Mouse (Mus musculus): Measurements from ENCODE around the gene Pla2g5. TPM values are rescaled to one million over a fixed set of nuclear protein-coding genes. Genes with fewer than 3 reads are reported as not detected.
"Not testable (repeated sequence)": the region's sequence is repeated elsewhere in the genome, so short reads cannot be mapped to it uniquely, and the experiment has no call there.

Gene Pla2g5
- 0.36 and 0.91 TPM in 2 replicates for polyA plus RNA-seq (2015; fragmentation: Nextera tagmentation; extraction: Ambion mirVana)

DNA sequence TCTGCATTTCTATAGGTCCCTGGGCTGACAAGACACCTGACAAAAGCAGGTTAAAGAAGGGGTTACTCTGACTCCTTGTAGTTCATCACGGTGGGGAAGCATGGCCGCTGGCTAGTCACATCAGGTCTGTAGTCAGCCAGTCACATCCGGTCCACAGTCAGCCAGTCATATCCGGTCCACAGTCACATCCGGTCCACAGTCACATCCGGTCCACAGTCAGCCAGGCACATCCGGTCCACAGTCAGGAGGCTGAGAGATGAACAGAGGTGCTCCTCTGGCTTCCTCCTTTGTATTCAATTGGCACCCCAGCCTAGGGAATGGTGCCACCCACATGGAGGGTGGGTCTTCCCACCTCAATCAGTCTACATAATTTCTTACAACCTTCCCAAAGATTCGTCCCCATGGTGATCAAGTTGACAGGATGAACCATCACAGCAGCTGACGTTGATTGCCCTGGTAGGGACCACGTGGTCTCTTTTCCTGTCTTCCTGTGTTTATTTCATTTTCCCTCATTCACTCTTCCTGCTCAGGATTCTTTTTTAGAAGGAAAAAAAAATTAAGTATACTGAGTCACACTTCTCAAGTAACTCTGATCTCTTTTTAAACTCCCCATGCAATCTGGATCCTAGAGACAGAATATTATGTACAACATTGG is at the start of gene Pla2g5:
Gene Pla2g5 (minus strand): TSS at position 139 of the 655 bp plus-strand sequence.
- Histone ChIP-seq H3K27ac (ENCODE audit: low read length) (no peak within 1 kb of the TSS), H3K9ac (replicated peaks; ENCODE audit: low read length) (no peak within 1 kb of the TSS), H3K9me3 (ENCODE audit: low read length) (no peaks in the 10 kb centered on the region), H3K27me3 (ENCODE audit: insufficient read depth, low read length) (no peaks in the 10 kb centered on the region), H3K36me3 (ENCODE audit: insufficient read depth, low read length) (no peaks in the 10 kb centered on the region), H3K4me2 (replicated peaks; ENCODE audit: low read depth, low read length) (no peak within 1 kb of the TSS), H3K4me1 (ENCODE audit: insufficient read depth, low read length) (no peaks in the 10 kb centered on the region; the same call in 1 of the 2 replicates), H3K4me3 (ENCODE audit: low read length) (no peak within 1 kb of the TSS)
- ATAC-seq (ENCODE audit: low FRiP score, low TSS enrichment) = no peak
- 73% methylated on average over 10 of the region's 10 CpGs for whole genome bisulfite sequencing

DNA sequence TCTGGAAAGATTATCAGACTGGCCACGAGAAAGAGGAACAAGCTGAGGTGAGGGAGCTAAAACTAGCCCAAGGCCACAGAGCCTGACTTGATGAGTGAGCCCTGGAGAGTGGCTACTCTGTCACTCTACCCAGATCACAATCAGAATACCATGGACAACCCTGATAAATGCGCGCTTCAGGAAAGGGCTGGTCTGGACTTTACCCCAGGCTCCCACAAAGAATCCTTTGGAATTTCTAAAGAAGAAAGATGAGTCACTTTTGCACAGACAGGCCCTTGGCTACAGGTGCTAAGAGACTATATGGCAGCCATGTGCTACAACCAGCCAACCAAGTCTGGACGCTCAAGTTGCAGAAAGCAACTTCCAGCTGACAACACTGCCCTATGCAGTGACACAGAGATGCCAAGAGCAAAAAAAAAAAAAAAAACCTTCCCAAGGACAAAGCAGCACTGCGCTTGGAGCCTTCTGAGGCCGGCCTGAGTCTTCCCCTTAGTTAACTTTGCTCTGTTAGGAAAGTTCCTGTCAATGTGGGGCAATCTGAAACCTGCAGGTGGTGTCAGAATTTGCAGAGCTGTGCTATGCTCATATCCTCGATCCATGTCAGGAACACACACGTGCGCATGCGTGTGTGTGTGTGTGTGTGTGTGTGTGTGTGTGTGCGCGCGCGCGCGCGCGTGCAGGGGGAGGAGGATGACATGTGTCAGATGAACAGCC is 42.5 kb upstream of the Pla2g5 start:
- H3K4me2 ChIP-seq (replicated peaks; ENCODE audit: low read depth, low read length) = no peak overlapping the region
- no peak overlapping the region for H3K27ac ChIP-seq (ENCODE audit: low read length)
- WGBS = 92% methylated on average over 18 of the region's 18 CpGs
- no peaks in the 10 kb centered on the region for H3K27me3 ChIP-seq (ENCODE audit: insufficient read depth, low read length)
- ATAC-seq (ENCODE audit: low FRiP score, low TSS enrichment) = no peak
- no peaks in the 10 kb centered on the region for H3K9me3 ChIP-seq (ENCODE audit: low read length)
- H3K4me3 ChIP-seq (ENCODE audit: low read length) = no peak overlapping the region
- peaks cover 35% of the 10 kb centered on the region for H3K36me3 ChIP-seq (ENCODE audit: insufficient read depth, low read length)
- H3K9ac ChIP-seq (replicated peaks; ENCODE audit: low read length) = no peak overlapping the region
- no peaks in the 10 kb centered on the region for H3K4me1 ChIP-seq (ENCODE audit: insufficient read depth, low read length)

DNA sequence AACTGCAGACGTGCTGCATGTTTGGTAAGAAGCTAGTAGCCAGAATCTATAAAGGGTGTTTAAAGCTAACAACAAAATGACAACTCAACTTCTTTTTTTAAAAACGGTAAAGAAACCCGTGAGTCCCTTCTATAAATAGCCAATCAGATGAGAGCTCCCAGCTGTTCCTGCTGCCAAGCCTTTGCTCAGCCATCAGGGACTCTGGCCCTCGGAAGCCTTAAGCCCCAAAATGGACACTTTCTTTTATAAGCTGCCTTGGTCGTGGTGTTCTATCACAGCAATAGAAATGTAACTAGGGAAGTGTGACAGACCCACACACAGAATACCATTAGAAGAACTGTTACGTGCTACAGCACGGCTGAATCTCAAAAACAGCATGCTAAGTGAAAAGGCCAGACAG is 36.1 kb upstream of the Pla2g5 start:
- ATAC-seq (ENCODE audit: low FRiP score, low TSS enrichment) = no peak
- no peaks in the 10 kb centered on the region for H3K27me3 ChIP-seq (ENCODE audit: insufficient read depth, low read length)
- peaks cover 39% of the 10 kb centered on the region for H3K36me3 ChIP-seq (ENCODE audit: insufficient read depth, low read length)
- no peaks in the 10 kb centered on the region for H3K4me1 ChIP-seq (ENCODE audit: insufficient read depth, low read length)
- no peak overlapping the region for H3K4me3 ChIP-seq (ENCODE audit: low read length)
- H3K9me3 ChIP-seq (ENCODE audit: low read length) = no peaks in the 10 kb centered on the region
- H3K4me2 ChIP-seq (replicated peaks; ENCODE audit: low read depth, low read length) = no peak overlapping the region
- no peak overlapping the region for H3K27ac ChIP-seq (ENCODE audit: low read length)
- WGBS = 76% methylated on average over 7 of the region's 7 CpGs
- H3K9ac ChIP-seq (replicated peaks; ENCODE audit: low read length) = no peak overlapping the region

DNA sequence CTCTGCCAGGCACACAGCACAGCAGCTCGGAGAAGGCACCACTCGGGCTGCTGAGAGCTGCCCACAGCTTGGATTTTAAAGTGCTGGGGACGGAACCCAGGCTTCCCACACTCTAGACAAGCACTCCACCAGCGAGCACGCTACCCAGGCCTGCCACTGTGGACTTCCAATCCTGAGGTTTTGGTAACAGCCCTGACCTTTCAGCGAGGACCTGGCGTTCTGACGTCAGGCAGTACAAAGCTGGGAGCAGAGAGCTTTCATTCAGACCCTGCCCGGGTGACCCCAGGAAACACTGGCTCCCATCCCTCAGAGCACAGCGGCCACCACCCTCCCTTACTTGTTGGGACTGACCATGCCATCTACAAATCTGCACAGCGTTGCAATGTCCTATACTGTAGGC is 30.5 kb upstream of the Pla2g5 start:
- H3K36me3 ChIP-seq (ENCODE audit: insufficient read depth, low read length) = peaks cover 38% of the 10 kb centered on the region

DNA sequence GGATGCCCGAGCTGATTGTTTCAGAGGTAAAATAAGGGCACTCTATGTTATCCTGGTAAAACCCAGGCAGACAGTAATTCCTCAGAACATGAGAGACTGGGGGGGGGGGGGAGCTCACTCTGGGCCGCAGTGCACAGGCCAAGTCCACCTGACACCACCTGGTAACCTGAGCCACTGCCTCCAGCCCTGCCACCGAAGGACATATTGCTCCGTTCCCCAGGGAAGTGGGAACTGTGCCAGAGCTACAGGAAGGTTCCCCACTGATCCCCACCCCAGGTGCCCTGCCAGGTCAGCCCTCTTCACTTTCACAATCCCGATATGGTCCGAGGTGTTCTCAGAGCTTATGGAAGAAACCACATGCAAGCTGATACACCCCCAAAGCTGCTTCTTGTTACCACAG is 29.4 kb upstream of the Pla2g5 start:
- H3K27me3 ChIP-seq (ENCODE audit: insufficient read depth, low read length) = no peaks in the 10 kb centered on the region
- H3K36me3 ChIP-seq (ENCODE audit: insufficient read depth, low read length) = peaks cover 35% of the 10 kb centered on the region
- H3K4me1 ChIP-seq (ENCODE audit: insufficient read depth, low read length) = no peaks in the 10 kb centered on the region
- no peak for ATAC-seq (ENCODE audit: low FRiP score, low TSS enrichment)
- H3K27ac ChIP-seq (ENCODE audit: low read length) = no peak overlapping the region
- no peak overlapping the region for H3K4me3 ChIP-seq (ENCODE audit: low read length)
- WGBS = 62% methylated on average over 6 of the region's 6 CpGs
- H3K9ac ChIP-seq (replicated peaks; ENCODE audit: low read length) = no peak overlapping the region
- no peak overlapping the region for H3K4me2 ChIP-seq (replicated peaks; ENCODE audit: low read depth, low read length)
- H3K9me3 ChIP-seq (ENCODE audit: low read length) = no peaks in the 10 kb centered on the region

More for the DNA sequence above, 30.5 kb upstream of the Pla2g5 start:
- H3K9me3 ChIP-seq (ENCODE audit: low read length); H3K4me1 ChIP-seq (ENCODE audit: insufficient read depth, low read length); ATAC-seq (ENCODE audit: low FRiP score, low TSS enrichment); H3K4me2 ChIP-seq (replicated peaks; ENCODE audit: low read depth, low read length); H3K9ac ChIP-seq (replicated peaks; ENCODE audit: low read length); H3K27ac ChIP-seq (ENCODE audit: low read length); H3K27me3 ChIP-seq (ENCODE audit: insufficient read depth, low read length); H3K4me3 ChIP-seq (ENCODE audit: low read length): not testable (repeated sequence)
- WGBS = 89% methylated on average over 11 of the region's 11 CpGs

DNA sequence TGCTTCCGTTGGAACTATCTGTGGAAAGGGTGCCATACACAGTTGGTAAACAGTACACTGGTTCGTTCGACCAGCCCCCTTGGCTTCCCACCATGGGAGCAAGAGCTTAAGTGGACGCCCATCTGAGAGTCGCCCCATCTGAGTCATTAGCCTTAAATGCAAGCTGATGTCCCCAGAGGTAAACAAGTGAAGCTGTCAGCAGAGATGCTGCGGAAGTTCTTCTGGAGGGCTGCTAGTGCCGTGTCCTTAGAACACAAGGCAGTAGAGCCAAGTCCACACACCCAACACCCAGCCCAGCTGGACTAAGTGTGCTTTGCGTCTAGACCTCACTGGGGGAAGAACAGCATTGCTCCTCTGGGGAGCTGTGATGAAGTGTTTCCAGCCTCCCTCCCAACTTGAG is 26.4 kb upstream of the Pla2g5 start:
- H3K4me2 ChIP-seq (replicated peaks; ENCODE audit: low read depth, low read length) = no peak overlapping the region

DNA sequence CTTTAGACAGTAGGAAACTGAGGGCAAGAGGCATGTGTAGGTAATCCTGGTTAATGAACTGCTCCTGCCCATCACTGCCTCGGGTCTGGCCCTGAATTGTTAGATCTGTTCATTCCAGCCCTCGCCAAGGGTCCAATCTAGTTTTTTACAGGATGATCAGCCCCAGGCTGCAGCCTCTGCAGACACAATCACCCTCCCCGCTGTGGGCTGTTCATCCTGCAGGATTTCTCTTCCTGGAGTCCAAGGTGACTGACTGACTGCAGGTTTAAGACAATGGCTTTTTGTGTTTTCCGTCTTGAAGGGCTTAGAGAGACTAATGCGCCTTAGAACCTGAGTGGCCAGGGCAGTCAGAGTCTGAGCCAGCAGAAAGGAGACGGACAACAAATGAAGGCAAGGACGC is 25.9 kb upstream of the Pla2g5 start:
- H3K4me2 ChIP-seq (replicated peaks; ENCODE audit: low read depth, low read length) = no peak overlapping the region
- H3K36me3 ChIP-seq (ENCODE audit: insufficient read depth, low read length) = peaks cover 9% of the 10 kb centered on the region; the same call in 1 of the 2 replicates
- no peak for ATAC-seq (ENCODE audit: low FRiP score, low TSS enrichment)
- WGBS = 63% methylated on average over 7 of the region's 7 CpGs
- no peak overlapping the region for H3K27ac ChIP-seq (ENCODE audit: low read length)
- no peak overlapping the region for H3K9ac ChIP-seq (replicated peaks; ENCODE audit: low read length)
- H3K4me3 ChIP-seq (ENCODE audit: low read length) = no peak overlapping the region
- no peaks in the 10 kb centered on the region for H3K9me3 ChIP-seq (ENCODE audit: low read length)
- 0 out of 2 replicates have a peak, but pooled peaks cover under 1% of the 10 kb centered on the region for H3K4me1 ChIP-seq (ENCODE audit: insufficient read depth, low read length)
- no peaks in the 10 kb centered on the region for H3K27me3 ChIP-seq (ENCODE audit: insufficient read depth, low read length)

More for the DNA sequence above, 26.4 kb upstream of the Pla2g5 start:
- Histone ChIP-seq H3K27me3 (ENCODE audit: insufficient read depth, low read length) (no peaks in the 10 kb centered on the region), H3K9ac (replicated peaks; ENCODE audit: low read length) (no peak overlapping the region), H3K9me3 (ENCODE audit: low read length) (no peaks in the 10 kb centered on the region), H3K36me3 (ENCODE audit: insufficient read depth, low read length) (peaks cover 14% of the 10 kb centered on the region; the same call in 1 of the 2 replicates), H3K4me1 (ENCODE audit: insufficient read depth, low read length) (no peaks in the 10 kb centered on the region), H3K27ac (ENCODE audit: low read length) (no peak overlapping the region), H3K4me3 (ENCODE audit: low read length) (no peak overlapping the region)
- ATAC-seq (ENCODE audit: low FRiP score, low TSS enrichment) = no peak
- WGBS = 81% methylated on average over 8 of the region's 8 CpGs

DNA sequence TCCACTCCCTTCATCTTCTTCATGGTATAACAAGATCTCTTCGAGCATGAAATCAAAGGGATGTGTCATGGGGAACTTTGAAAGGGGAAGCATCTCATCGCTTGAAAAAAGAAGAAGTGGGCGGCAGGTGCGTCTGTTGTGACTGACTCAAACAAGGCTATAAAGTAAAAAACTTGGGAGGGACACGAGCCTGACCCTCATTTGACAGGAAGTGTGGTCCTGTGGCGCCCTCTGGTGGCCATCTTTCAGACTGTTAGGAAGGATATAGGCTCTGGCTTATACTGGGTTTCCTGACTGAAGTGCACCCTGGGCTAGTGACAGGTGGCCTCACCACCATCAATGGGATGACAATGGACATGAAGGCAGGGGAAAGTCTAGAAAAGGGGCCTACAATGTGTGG is 21.0 kb upstream of the Pla2g5 start:
- Histone ChIP-seq H3K27me3 (ENCODE audit: insufficient read depth, low read length) (no peaks in the 10 kb centered on the region), H3K4me1 (ENCODE audit: insufficient read depth, low read length) (peaks cover 13% of the 10 kb centered on the region), H3K27ac (ENCODE audit: low read length) (no peak overlapping the region), H3K9me3 (ENCODE audit: low read length) (no peaks in the 10 kb centered on the region), H3K9ac (replicated peaks; ENCODE audit: low read length) (no peak overlapping the region), H3K36me3 (ENCODE audit: insufficient read depth, low read length) (no peaks in the 10 kb centered on the region), H3K4me3 (ENCODE audit: low read length) (no peak overlapping the region), H3K4me2 (replicated peaks; ENCODE audit: low read depth, low read length) (no peak overlapping the region)
- 10% methylated on average over 6 of the region's 6 CpGs for WGBS
- ATAC-seq (ENCODE audit: low FRiP score, low TSS enrichment) = peak; percentile 64; the same call in 1 of the 2 replicates

DNA sequence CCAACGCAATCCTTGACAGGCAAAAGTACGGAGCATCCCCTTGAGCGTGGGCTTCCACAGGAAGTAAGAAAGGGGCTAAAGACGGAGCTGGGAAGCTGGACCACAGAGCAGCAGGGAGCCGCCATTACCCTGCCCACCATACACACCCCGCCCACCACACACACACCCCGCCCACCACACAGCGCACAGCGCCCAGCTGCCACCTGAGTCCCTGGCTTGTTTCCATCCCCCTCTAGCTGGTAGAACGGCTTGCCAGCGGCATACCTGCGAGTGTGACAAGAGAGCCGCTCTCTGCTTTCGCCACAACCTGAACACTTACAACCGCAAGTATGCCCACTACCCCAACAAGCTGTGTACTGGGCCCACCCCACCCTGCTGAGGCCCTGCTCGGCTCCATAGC is 18.9 kb upstream of the Pla2g5 start:
- Histone ChIP-seq H3K4me2 (replicated peaks; ENCODE audit: low read depth, low read length) (peak overlapping the region; percentile 46), H3K27ac (ENCODE audit: low read length) (no peak overlapping the region), H3K9ac (replicated peaks; ENCODE audit: low read length) (peak overlapping the region; percentile 49), H3K9me3 (ENCODE audit: low read length) (no peaks in the 10 kb centered on the region), H3K4me1 (ENCODE audit: insufficient read depth, low read length) (peaks cover 23% of the 10 kb centered on the region), H3K4me3 (ENCODE audit: low read length) (0 out of 2 replicates have a peak overlapping the region, but pooled peaks have one; percentile 9), H3K36me3 (ENCODE audit: insufficient read depth, low read length) (no peaks in the 10 kb centered on the region), H3K27me3 (ENCODE audit: insufficient read depth, low read length) (no peaks in the 10 kb centered on the region)
- no peak for ATAC-seq (ENCODE audit: low FRiP score, low TSS enrichment)
- 12% methylated on average over 16 of the region's 16 CpGs for WGBS

Data from kidney, embryonic 16.5 days (tissue).